ENCODE assay signal across 24 mouse cellular contexts in genomic region chr13:114843318-114843717, GRCm38 (mm10).
"Had no signal": no experiment of that assay in that cellular context is flagged by ENCODE, and none has a peak within 500 bp of the region (broad histone marks: within the 10 kb centered on the region; RNA-seq: fewer than 3 reads in every experiment).

No protein-coding gene starts in this region.

- H3K27ac ChIP-seq: gastrocnemius, adult 2 months; heart, embryonic 10.5 days; hindbrain, embryonic 10.5 days; hindbrain, embryonic 12.5 days; hindbrain, embryonic 14.5 days; intestine, embryonic 15.5 days; limb, embryonic 13.5 days; limb, embryonic 15.5 days; liver, embryonic 12.5 days had no signal

- H3K4me2 ChIP-seq: heart, embryonic 12.5 days; hindbrain, embryonic 12.5 days; hindbrain, embryonic 14.5 days; intestine, embryonic 15.5 days; limb, embryonic 13.5 days; limb, embryonic 15.5 days; liver, embryonic 12.5 days had no signal

- H3K27me3 ChIP-seq: heart, embryonic 12.5 days; hindbrain, embryonic 12.5 days; intestine, embryonic 15.5 days; limb, embryonic 13.5 days; limb, embryonic 15.5 days; liver, embryonic 12.5 days had no signal

- ATAC-seq: hindbrain, embryonic 16.5 days; intestine, embryonic 15.5 days; intestine, postnatal 0 days; liver, embryonic 12.5 days had no signal

- DNase-seq: gastrocnemius, adult 2 months; gastrocnemius, postnatal 10 days; gastrocnemius, postnatal 25 days; heart, adult 18-20 months; heart, postnatal 10 days; heart, postnatal 4 days; kidney, adult 18-20 months; kidney, adult 8-10 months; kidney, postnatal 10 days; kidney, postnatal 25 days; layer of hippocampus, adult 9-11 months; layer of hippocampus, postnatal 36 days; left cerebral cortex, postnatal 4 days had no signal

- H3K36me3 ChIP-seq: heart, embryonic 10.5 days; hindbrain, embryonic 10.5 days; hindbrain, embryonic 12.5 days; limb, embryonic 13.5 days; limb, embryonic 15.5 days; liver, embryonic 12.5 days had no signal

- H3K9me3 ChIP-seq: heart, embryonic 10.5 days; heart, embryonic 12.5 days; hindbrain, embryonic 10.5 days; hindbrain, embryonic 12.5 days; intestine, embryonic 15.5 days; limb, embryonic 13.5 days; limb, embryonic 15.5 days; liver, embryonic 12.5 days had no signal

- H3K9ac ChIP-seq: heart, embryonic 12.5 days; hindbrain, embryonic 12.5 days; hindbrain, embryonic 14.5 days; intestine, embryonic 15.5 days; limb, embryonic 13.5 days; limb, embryonic 15.5 days; liver, embryonic 12.5 days had no signal

- H3K4me3 ChIP-seq: gastrocnemius, adult 2 months; heart, embryonic 10.5 days; heart, embryonic 12.5 days; hindbrain, embryonic 10.5 days; hindbrain, embryonic 12.5 days; intestine, embryonic 15.5 days; limb, embryonic 13.5 days; limb, embryonic 15.5 days; liver, embryonic 12.5 days had no signal
